Mouse (Mus musculus) A20 (cell line): Measurements from ENCODE around the gene Aacs.
A peak's percentile ranks its signal among the peaks of the same experiment; 100 is the strongest.
"Not testable (repeated sequence)": the region's sequence is repeated elsewhere in the genome, so short reads cannot be mapped to it uniquely, and the experiment has no call there.

Experiments used
- DNase-seq: peaks from one replicate; pipeline ENCODE4 v3.0.0-alpha.2; 2011; ENCODE audit warnings: low read depth, low spot score

Gene Aacs

DNA sequence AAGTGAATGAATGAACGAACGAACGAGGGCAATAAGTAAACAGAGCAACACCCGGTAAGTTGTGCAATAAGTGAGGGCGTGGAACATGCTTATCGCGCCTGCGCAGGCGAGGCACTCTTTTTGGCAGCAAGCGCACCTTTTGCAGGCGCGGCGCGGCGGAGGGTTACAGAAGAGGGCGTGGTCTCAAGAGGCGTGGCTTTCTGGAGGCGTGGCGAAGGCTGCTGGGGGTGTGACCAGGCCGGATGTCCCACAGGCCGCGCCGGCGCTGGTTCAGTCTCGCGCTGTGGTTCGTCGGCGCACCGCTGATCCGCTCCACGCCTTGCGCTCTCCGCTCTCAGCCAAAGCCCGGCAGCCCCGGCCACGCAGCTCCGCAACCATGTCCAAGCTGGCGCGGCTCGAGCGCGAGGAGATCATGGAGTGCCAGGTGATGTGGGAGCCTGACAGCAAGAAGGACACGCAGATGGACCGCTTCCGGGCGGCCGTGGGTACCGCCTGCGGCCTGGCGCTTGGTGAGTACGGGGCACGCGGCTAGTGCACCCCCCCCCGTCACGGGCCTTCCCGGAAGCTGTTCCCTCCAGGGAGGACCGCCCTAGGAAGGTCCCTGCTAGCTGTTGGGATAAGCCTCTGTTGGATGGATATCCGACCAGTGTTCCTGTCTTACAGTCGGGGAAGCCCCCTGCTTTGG is at the start of gene Aacs:
Gene Aacs, plus strand, starts transcription at position 214 of the 685 bp plus-strand sequence.
- DNase-seq = peak; percentile 99

DNA sequence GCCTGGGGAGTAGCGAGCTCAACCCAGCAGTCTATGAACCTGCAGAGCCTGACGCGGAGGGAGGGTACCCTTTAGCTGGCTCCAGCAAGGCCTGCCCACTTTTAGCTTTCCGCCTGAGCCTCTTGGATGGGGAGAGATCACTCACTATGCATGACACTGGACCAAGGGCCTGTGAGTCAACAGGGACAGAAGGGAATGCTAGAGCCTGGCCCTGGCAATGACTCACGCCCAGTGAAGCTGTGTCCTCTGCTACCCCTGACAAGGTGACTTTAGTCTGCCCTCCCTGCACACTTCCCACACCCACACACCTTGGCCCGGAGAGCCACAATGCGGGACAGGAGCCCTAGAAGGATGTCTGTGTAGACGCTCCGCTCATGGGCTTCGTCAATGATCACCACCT is 49.3 kb upstream of the Aacs start:
- DNase-seq = no peak

DNA sequence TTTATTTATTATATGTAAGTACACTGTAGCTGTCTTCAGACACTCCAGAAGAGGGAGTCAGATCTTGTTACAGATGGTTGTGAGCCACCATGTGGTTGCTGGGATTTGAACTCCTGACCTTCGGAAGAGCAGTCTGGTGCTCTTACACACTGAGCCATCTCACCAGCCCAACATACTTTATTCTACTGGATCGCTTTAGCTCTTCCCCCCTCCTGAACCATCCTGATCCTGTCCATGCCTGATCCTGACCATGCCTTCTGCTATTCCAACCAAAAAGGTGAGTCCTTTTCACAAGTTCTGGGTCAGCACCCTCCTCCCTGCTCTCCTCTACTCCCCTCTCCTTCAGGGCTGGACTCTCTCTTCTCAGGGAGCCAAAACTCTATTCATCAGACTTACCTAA is 43.3 kb upstream of the Aacs start:
- not testable (repeated sequence) for DNase-seq

DNA sequence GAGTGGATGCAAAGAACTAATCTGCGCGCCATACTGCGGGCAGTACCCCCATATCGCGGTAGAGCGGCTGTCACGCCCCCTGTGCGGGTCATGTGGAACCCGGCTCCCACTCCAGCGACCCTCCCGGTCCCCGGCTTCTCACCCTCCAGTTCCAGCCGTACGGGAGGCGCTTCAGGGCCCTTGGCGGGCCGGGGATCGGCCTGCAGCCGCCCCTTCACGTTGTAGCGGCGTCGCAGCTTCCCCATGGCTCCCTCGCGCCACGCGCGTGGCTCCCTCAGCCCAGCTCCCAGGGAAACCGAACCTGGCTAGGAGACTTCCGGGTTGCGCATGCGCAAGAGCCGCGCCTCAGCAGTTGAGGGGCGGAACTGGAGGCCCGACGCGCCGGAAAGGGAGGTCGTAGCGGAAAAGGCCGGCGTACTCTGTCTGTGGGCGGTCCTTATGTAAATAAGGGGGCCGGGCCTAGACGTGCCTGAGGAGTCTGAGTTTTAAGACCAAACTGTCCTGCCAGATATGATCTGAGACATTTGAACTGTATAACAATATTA is 41.7 kb upstream of the Aacs start, which contains the start of gene Dhx37:
Gene Dhx37, minus strand, starts transcription at position 329 of the 545 bp plus-strand sequence.
- peak; percentile 98 for DNase-seq

DNA sequence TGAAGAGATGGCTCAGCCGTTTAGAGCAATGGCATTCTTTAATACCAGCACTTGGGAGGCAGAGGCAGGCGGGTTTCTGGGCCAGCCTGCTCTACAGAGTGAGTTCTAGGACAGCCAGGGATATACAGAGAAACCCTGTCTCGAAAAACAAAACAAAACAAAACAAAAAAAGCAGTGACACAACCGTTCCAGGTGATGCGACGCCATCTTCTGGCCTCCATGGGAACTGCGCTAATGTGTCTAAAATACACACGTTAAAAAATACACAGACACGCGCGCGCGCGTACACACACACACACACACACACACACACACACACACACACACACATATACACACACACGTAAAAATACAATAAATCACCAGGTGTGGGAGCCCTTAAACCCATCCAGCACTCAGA is 41.3 kb upstream of the Aacs start:
- not testable (repeated sequence) for DNase-seq

DNA sequence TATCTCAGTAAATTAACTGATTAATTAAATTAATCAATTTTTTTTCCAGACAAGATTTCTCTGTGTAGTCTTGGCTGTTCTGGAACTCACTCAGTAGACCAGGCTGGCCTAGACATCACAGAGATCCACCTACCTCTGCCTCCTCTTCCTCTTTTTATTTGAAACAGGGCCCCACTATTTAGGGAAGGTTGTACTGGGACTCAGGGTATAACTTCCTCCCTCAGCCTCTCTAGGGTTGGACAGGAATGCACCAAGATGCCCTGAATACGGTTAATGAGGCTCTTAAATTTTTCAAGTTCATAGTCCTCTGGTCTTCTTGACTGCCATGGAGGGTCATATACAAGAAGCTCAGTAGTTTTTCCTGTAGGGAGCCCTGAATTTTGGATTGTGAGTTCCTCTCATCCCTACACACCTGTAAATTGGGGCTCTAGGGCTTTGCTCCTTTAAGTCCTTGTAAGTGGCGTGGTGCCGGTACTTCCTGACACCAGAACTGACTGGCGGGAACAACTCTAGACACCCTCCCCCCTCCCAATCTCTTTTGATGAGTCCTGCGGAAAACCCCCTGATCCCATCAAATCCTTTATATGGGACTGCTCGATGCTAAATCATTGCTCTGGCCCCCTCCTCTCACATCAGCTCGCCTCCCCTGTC is 34.9 kb upstream of the Aacs start:
- DNase-seq = no peak

DNA sequence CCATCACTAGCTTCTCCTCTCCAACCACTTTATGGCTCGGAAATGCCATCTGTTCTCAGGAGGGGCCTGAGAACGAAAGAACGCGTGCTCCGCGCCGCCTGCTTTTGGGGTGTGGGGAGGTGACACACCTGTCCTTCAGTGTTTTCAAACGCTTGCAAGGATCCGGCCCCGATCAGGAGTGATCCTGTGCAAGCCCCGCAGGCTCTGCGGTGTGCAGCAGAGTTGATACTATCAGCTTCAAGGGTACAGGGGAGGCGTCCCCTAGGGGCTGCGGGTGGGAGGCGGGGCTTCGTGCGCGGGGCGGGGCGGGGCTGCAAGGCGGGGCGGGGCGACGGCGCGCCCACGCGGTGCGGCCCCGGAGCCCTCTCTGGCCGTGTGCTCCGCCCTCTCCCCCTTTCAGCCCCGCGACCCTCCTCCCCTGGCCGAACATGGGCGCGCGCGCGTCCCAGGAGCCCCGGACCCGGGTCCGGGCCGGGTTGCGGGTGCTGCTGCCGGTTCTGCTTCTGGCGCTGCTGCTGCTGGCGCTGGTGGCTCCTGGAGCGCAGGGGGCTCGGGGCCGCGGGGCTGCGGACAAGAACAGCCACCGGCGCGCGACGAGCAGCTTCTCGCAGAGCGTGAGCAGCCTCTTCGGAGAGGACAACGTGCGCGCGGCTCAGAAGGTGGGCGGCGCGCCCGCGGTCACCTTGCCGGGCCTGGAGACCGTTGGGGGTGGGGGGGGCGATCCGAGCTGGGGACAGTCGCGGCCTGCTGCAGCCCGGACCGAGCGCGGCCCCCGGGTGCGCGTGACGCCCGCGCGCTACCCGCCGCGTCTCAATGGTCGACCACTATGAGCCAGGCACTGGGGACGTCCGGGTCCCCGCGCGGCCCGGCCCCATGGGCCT is 34.1 kb upstream of the Aacs start, which contains the start of gene Bri3bp:
Gene Bri3bp, plus strand, starts transcription at position 335 of the 881 bp plus-strand sequence.
- DNase-seq = peak; percentile 88

DNA sequence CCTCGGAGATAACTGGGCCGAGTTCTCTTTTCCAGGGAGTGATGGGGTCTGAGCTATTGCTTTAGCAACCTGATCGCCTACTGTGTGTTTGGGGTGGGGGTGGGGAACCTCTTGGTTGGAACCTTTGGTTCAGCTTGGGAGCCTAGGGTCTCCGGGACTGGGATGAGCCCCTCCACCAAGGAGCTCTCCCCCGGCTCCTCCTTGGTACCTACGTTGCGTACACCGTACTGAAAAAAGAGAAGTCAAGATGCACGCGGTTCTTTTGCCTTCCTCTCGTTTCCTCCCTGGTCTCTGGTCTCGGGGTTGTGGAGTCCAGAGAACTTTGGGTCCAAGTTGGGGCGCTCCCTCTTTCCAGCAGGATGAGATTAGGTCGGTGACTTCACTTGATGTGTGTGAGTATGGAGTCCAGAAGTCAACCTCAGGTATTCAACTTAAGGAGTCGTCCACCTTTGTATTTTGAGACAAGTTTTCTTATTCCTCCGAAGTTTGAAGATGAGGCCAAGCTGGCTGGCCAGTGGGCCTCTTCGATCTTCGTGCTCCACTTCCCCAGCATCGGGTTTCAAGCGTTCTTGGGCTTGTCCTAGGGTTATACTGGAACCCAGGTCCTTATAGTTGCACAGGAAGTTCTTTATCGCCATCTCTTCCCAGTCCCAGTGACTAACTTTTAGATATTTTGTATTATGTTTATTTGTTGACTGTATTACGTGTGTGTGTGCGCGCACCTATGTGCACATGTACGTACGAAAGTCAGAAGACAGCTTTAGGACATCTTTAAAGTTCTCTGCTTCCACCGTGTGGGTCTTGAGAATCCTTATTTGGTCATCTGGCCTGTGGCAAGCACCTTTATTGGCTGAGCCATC is 33.2 kb upstream of the Aacs start:
- peak; percentile 79 for DNase-seq

DNA sequence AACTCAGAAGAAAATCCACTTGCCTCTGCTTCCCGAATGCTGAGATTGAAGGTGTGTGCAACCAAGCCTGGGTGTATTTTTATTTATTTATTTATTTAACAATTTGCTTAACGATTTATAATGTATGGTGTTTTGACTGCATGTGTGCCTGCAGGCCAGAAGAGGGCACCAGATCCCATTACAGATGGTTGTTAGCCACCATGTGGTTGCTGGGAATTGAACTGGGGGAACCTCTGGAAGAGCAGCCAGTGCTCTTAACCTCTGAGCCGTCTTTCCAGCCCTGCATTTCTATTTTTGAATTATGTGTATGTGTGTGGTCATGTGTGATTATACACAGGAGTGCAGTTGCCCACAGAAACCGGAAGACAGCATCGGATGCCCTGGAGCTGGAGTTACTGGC is 32.3 kb upstream of the Aacs start:
- DNase-seq = peak; percentile 45

DNA sequence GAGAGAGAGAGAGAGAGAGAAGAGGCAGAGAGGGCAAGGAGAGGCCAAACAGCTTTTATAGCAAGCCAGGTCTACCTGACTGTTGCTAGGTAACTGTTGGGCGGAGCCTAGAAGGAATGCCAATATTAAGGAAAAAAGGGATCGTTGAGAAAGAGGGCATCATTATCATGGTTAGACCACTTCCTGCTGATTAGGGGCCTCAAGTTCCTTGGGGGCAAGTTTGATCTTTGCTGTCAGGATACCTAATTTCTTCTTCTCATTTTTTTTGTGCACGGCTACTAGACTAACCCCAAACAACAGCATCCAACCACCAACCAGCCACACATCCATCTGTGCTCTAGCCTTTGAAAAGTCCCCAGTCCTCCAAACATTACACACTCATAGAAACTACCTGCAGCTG is 31.7 kb upstream of the Aacs start:
- no peak for DNase-seq

DNA sequence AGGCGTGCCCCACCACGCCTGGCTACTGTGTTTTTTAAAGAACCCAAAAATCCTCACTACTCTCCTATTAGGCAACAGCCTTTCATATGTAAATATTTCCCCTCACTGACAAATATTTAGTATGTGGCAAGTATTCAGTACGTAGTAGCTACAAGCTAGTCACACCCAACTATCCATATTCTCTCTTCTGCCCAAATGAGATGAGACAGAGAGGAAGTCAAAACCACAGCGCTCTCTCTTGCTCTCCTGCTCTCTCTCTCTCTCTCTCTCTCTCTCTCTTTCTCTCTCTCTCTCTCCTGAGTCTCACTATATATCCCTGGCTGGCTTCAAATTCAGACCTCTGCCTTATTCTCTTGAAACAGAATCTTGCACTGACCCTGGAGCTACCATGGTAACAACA is 31.1 kb upstream of the Aacs start:
- no peak for DNase-seq

DNA sequence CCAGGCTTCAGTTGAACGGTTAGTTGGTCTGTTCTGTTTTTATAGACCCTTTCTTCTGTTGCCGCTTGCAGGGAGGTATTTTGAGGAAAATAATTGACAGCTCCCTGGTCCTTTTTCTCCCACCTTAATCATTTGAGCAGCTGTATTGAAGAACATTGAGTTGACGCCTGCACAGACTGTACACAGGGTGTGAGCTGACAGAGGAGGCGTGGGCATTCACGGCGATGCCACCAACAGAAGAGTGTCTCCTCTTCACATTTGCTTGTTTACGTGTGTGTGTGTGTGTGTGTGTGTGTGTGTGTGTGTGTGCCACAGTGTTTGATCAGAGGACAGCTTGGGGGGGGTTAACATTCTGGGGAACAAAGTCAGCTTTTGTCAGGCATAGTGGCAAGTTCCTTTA is 29.3 kb upstream of the Aacs start:
- DNase-seq = no peak

DNA sequence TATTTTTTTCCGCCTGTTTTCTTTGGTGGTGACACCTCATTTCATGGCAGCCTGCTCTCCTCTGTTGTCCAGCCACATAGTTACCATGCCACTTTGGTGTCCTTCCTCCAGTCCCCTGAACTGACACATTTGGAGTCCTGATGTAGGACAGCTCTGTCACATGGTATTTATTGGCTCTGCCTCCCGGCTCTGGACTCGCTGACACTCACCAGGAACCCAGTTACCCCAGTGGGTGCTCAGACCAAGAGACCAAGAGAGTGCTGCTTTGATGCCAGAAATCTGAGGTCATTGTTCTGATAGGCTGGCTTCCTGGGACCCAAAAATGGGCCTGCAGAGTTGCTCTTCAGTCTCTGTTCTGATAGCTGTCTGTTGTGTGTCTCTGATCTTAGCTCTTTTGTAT is 27.6 kb upstream of the Aacs start:
- no peak for DNase-seq

DNA sequence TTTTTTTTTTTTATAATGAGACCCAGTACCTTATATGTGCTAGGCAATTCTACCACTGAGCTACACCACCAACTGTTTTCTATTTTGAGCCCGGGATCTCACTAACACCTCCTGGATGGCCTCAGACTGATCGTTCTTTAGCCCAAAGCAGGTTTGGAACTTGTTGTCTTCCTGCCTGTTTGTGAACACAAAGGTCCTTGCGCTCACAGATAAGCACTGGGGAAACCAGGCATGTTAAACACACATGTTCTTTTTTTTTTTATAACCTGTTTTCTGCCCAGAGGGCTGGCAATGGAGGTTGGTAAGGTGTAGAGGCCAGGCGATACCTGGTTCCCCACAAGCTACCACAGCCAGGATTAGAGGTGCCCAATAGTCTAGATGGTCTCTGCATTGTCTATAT is 27.0 kb upstream of the Aacs start:
- DNase-seq = no peak

DNA sequence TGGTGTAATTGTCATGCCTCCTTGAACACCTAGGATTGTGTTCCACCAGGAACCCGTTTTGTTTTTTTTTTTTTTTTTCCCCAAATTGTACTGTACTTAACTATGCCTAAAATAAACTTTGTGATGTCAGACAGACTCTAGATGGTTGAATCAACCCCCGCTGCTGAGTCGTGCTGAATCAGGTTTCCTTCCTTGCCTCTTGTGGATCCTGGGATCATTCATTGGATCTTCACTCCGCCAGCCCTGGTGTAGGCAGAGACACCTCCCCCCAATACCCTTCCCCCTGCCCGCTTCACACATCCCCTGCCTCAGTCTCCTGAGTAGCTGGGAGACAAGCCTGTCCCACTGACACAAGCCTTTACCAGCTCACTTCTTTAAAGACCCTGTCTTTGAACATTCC is 26.3 kb upstream of the Aacs start:
- DNase-seq = no peak

DNA sequence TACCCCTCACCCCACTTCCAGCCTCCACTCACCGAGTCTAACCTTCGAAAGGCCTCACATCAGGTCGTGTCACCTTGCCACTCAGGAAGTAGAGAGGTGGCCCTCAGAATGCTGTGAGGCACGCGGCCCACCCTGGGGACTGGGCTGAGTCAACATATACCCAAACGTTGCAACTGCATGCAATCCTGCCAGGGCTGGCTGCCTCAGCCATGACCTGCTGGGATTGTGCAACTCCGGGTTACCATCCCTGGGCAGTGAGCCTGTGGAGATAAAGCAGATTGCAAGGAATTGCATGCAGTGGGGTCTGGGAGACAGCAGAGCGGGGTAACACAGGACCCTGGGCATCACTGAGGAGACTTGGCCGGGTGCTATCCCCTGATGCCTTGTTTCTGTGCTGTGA is 23.0 kb upstream of the Aacs start:
- no peak for DNase-seq

DNA sequence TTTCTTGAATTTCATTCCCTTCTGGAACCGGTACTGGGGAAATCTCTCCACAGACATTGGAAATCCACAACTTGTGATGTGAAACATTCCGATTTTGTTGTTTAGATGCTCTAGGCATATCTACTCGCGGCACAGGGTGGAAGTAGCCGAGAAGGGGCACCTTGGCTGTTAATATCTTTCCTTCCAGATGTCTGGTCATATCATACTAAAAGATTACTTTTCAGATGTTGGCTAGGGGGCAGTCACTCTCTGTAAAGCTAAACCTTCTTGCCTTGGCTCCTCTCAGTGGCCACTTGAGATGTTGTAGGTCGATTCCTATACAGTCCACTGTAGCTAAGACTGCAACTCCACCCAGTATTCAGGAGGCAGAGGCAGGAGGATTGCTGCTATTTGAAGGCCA is 19.5 kb upstream of the Aacs start:
- DNase-seq = no peak

DNA sequence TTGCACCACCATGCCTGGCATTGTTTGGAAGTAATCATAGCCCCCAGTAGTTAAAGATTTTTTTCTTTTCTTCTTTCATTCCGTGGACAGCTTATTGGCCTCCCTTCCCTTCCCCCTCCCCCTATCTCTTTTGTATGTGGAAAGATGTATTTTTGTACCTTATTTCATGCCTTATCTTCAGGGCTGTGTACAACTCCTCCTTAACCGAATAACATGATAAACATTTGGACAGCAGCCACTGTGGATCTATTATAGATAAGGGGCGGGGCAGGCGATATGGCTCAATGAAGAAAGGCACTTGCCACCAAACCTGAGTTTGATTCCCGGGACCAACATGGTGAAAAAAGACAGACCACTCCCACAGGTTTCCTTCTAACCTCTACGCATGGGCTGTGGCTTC is 18.1 kb upstream of the Aacs start:
- no peak for DNase-seq

DNA sequence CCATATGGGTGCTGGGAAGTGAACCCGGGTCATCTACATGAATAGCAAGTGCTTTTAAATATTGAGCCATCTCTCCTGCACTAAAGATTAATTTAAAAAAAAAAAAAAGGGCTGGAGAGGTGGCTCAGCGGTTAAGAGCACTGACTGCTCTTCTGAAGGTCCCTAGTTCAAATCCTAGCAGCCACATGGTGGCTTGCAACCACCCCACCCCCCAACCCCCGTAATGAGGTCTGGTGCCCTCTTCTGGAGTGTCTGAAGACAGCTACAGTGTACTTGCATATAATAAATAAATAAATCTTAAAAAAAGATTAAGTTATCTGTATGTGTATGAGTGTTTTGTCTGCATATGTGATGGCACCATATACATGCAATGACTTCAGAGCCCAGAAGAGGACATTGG is 15.0 kb upstream of the Aacs start:
- DNase-seq = peak; percentile 52

DNA sequence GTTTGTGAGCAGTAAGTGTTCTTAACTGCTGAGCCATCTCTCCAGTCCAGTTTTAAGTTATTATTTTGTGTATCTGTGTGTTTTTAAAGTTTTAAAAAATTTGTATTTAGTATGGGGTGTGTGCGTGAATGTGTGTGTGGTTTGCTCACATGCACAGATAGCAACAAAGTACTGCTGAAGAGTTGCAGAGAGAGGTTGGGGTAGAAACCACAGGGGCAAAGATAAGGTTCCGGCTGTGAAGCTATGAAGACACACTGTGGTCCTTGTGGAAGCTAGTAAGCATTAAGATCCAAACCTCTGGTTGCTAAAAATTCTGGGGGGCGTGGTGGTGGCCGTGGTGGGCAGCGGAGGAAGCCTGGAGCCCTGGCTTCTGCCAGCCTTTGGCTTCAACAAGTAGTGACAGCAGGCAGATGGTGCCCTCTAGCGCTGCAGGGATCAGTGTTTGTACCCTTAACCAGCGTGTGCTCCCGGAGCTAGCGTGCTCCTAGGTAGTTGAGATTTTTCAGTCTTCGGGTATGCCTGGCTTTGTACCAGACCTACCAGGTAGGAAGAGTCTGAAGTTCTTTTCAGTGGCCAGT is 13.7 kb upstream of the Aacs start:
- DNase-seq = no peak

DNA sequence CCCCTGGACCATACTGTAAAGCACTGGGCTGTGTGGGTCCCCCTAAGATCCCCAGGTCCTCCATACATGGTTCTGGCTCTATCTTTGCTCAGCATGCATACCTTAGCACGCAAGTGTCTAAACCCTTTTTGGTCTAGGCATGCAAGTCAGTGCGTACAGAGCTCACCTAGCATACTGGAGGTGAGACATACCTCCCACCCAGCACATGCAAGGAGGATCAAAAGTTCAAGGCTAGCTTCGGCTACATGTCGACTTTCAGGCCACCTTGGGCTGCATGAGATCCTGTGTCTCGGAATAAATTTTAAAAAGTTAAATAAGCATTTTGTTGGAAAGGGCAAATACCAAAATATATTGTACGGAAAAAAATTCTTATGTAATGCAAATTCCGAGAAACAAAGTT is 10.4 kb upstream of the Aacs start:
- DNase-seq = no peak
